Mouse (Mus musculus): ENCODE data around the gene Igsf8. TPM values are rescaled to one million over a fixed set of nuclear protein-coding genes. Genes with fewer than 3 reads are reported as not detected.
A peak's percentile ranks its signal among the peaks of the same experiment; 100 is the strongest.

Gene Igsf8
- polyA plus RNA-seq, 1 experiment from 2014 or later, result 84.7 TPM

DNA sequence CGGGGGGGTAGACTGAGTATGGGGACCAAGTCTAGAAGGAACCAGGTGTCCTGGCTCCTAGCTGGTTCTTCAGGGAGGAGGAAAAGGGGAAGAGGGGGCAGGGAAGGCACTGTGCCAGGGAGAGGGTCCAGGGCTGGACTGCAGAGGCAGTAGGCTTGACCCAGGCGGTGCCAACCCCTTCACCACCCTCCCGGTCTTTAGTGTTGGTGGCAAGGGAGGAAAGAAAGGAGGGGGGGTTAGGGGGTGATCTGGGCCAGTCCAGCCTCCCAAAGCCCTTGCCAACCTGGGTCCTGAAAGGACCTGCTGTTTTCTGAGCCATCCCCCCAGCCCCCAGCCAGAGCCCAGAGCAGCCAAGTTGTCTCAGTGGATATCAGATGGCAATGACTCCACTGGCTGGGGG lies 81.3 kb downstream of the Igsf8 start:
- H3K4me3 ChIP-seq (ENCODE audit: low read length), result peak overlapping the region; percentile 50; the same call in 1 of the 2 replicates
- 60% methylated on average over 3 of the region's 3 CpGs for WGBS
- H3K9ac ChIP-seq (ENCODE audit: low read depth, low read length), result 0 out of 2 replicates have a peak overlapping the region, but pooled peaks have one; percentile 29
- H3K36me3 ChIP-seq (ENCODE audit: control insufficient read depth, insufficient read depth, low read length), result no peaks in the 10 kb centered on the region
- no peak overlapping the region; the same call in 1 of the 2 replicates for H3K27ac ChIP-seq (ENCODE audit: low read depth, low read length)
- H3K27me3 ChIP-seq (replicated peaks; ENCODE audit: control insufficient read depth, insufficient read depth, low read length), result 0 out of 2 replicates have a peak, but pooled peaks cover 2% of the 10 kb centered on the region
- no peaks in the 10 kb centered on the region for H3K9me3 ChIP-seq (ENCODE audit: control insufficient read depth, low read length)
- peak; percentile 89 for ATAC-seq
- H3K4me1 ChIP-seq (ENCODE audit: control insufficient read depth, insufficient read depth, low read depth, low read length), result peaks cover 8% of the 10 kb centered on the region
- peak overlapping the region; percentile 76 for H3K4me2 ChIP-seq (ENCODE audit: low read length)

GRCm38 (mm10) chr1:172343914-172344313 lies 82.5 kb downstream of the Igsf8 start:
- no peak overlapping the region for H3K4me3 ChIP-seq (ENCODE audit: low read length)

GRCm38 (mm10) chr1:172344820-172345219 lies 83.4 kb downstream of the Igsf8 start:
- no peak overlapping the region for H3K4me3 ChIP-seq (ENCODE audit: low read length)
- H3K4me1 ChIP-seq (ENCODE audit: control insufficient read depth, insufficient read depth, low read depth, low read length), result peaks cover 8% of the 10 kb centered on the region
- 0 out of 2 replicates have a peak overlapping the region, but pooled peaks have one; percentile 2 for H3K4me2 ChIP-seq (ENCODE audit: low read length)
- no peak overlapping the region for H3K9ac ChIP-seq (ENCODE audit: low read depth, low read length)
- no peak overlapping the region for H3K27ac ChIP-seq (ENCODE audit: low read depth, low read length)
- no peaks in the 10 kb centered on the region for H3K36me3 ChIP-seq (ENCODE audit: control insufficient read depth, insufficient read depth, low read length)
- ATAC-seq, result no peak
- H3K9me3 ChIP-seq (ENCODE audit: control insufficient read depth, low read length), result no peaks in the 10 kb centered on the region
- 0 out of 2 replicates have a peak, but pooled peaks cover 2% of the 10 kb centered on the region for H3K27me3 ChIP-seq (replicated peaks; ENCODE audit: control insufficient read depth, insufficient read depth, low read length)
- WGBS, result 80% methylated on average over 7 of the region's 7 CpGs

More at GRCm38 (mm10) chr1:172343914-172344313, 82.5 kb downstream of the Igsf8 start:
- H3K36me3 ChIP-seq (ENCODE audit: control insufficient read depth, insufficient read depth, low read length), result no peaks in the 10 kb centered on the region
- peak overlapping the region; percentile 39 for H3K4me2 ChIP-seq (ENCODE audit: low read length)
- peaks cover 8% of the 10 kb centered on the region for H3K4me1 ChIP-seq (ENCODE audit: control insufficient read depth, insufficient read depth, low read depth, low read length)
- whole genome bisulfite sequencing, result 46% methylated on average over 3 of the region's 3 CpGs
- 0 out of 2 replicates have a peak, but pooled peaks cover 2% of the 10 kb centered on the region for H3K27me3 ChIP-seq (replicated peaks; ENCODE audit: control insufficient read depth, insufficient read depth, low read length)
- H3K9ac ChIP-seq (ENCODE audit: low read depth, low read length), result no peak overlapping the region
- H3K9me3 ChIP-seq (ENCODE audit: control insufficient read depth, low read length), result no peaks in the 10 kb centered on the region
- ATAC-seq, result peak; percentile 18; the same call in 1 of the 2 replicates
- peak overlapping the region; percentile 60; the same call in 1 of the 2 replicates for H3K27ac ChIP-seq (ENCODE audit: low read depth, low read length)

DNA sequence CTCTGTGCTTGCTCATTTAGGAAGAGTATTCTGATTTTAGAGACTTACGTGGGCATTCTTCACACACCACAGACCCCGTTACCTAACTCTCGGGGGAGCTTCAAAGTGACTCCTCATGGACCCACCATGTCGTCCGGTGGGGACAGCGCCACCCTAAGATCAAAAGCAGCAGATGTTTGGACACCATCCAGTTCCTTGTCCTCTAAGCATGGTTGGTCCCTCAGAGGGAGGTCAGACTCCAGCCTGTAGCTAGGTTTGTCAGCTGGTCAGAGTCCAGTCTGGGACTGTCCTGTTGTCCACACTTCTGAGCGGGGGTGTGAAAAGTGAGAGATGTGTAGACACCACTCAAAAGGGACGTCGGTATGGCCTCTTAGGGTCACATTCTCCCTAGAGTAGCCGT lies 85.3 kb downstream of the Igsf8 start:
- 83% methylated on average over 10 of the region's 10 CpGs for WGBS
- no peak overlapping the region for H3K9ac ChIP-seq (ENCODE audit: low read depth, low read length)
- no peak overlapping the region for H3K4me3 ChIP-seq (ENCODE audit: low read length)
- H3K36me3 ChIP-seq (ENCODE audit: control insufficient read depth, insufficient read depth, low read length), result no peaks in the 10 kb centered on the region
- H3K9me3 ChIP-seq (ENCODE audit: control insufficient read depth, low read length), result no peaks in the 10 kb centered on the region
- no peak for ATAC-seq
- H3K4me1 ChIP-seq (ENCODE audit: control insufficient read depth, insufficient read depth, low read depth, low read length), result peaks cover 7% of the 10 kb centered on the region
- no peak overlapping the region for H3K4me2 ChIP-seq (ENCODE audit: low read length)
- no peaks in the 10 kb centered on the region for H3K27me3 ChIP-seq (replicated peaks; ENCODE audit: control insufficient read depth, insufficient read depth, low read length)
- no peak overlapping the region for H3K27ac ChIP-seq (ENCODE audit: low read depth, low read length)

GRCm38 (mm10) chr1:172347382-172347781 lies 85.9 kb downstream of the Igsf8 start:
- whole genome bisulfite sequencing, result 85% methylated on average over 12 of the region's 12 CpGs
- Histone ChIP-seq H3K4me3 (ENCODE audit: low read length) (no peak overlapping the region), H3K4me2 (ENCODE audit: low read length) (no peak overlapping the region), H3K9me3 (ENCODE audit: control insufficient read depth, low read length) (no peaks in the 10 kb centered on the region), H3K36me3 (ENCODE audit: control insufficient read depth, insufficient read depth, low read length) (no peaks in the 10 kb centered on the region), H3K27me3 (replicated peaks; ENCODE audit: control insufficient read depth, insufficient read depth, low read length) (no peaks in the 10 kb centered on the region), H3K9ac (ENCODE audit: low read depth, low read length) (no peak overlapping the region), H3K4me1 (ENCODE audit: control insufficient read depth, insufficient read depth, low read depth, low read length) (peaks cover 7% of the 10 kb centered on the region), H3K27ac (ENCODE audit: low read depth, low read length) (no peak overlapping the region)
- no peak for ATAC-seq

- Histone ChIP-seq H3K36me3 (ENCODE audit: control insufficient read depth, insufficient read depth, low read length) (no peaks in the 10 kb centered on the region), H3K27me3 (replicated peaks; ENCODE audit: control insufficient read depth, insufficient read depth, low read length) (no peaks in the 10 kb centered on the region), H3K27ac (ENCODE audit: low read depth, low read length) (peak overlapping the region; percentile 58), H3K4me3 (ENCODE audit: low read length) (no peak overlapping the region), H3K4me2 (ENCODE audit: low read length) (no peak overlapping the region), H3K9me3 (ENCODE audit: control insufficient read depth, low read length) (no peaks in the 10 kb centered on the region), H3K9ac (ENCODE audit: low read depth, low read length) (peak overlapping the region; percentile 24; the same call in 1 of the 2 replicates), H3K4me1 (ENCODE audit: control insufficient read depth, insufficient read depth, low read depth, low read length) (peaks cover 7% of the 10 kb centered on the region)
- WGBS, result 32% methylated on average over 5 of the region's 5 CpGs
- peak; percentile 18 for ATAC-seq
These were observed 88.1 kb downstream of the Igsf8 start for GRCm38 (mm10) chr1:172349504-172349903.

GRCm38 (mm10) chr1:172349916-172350812 lies 88.7 kb downstream of the Igsf8 start:
- no peaks in the 10 kb centered on the region for H3K27me3 ChIP-seq (replicated peaks; ENCODE audit: control insufficient read depth, insufficient read depth, low read length)
- peak overlapping the region; percentile 79 for H3K27ac ChIP-seq (ENCODE audit: low read depth, low read length)
- WGBS, result 6% methylated on average over 19 of the region's 19 CpGs
- peak overlapping the region; percentile 35 for H3K4me2 ChIP-seq (ENCODE audit: low read length)
- H3K4me1 ChIP-seq (ENCODE audit: control insufficient read depth, insufficient read depth, low read depth, low read length), result peaks cover 9% of the 10 kb centered on the region
- H3K9ac ChIP-seq (ENCODE audit: low read depth, low read length), result peak overlapping the region; percentile 26
- peak; percentile 98 for ATAC-seq
- H3K36me3 ChIP-seq (ENCODE audit: control insufficient read depth, insufficient read depth, low read length), result no peaks in the 10 kb centered on the region
- no peaks in the 10 kb centered on the region for H3K9me3 ChIP-seq (ENCODE audit: control insufficient read depth, low read length)
- no peak overlapping the region for H3K4me3 ChIP-seq (ENCODE audit: low read length)

DNA sequence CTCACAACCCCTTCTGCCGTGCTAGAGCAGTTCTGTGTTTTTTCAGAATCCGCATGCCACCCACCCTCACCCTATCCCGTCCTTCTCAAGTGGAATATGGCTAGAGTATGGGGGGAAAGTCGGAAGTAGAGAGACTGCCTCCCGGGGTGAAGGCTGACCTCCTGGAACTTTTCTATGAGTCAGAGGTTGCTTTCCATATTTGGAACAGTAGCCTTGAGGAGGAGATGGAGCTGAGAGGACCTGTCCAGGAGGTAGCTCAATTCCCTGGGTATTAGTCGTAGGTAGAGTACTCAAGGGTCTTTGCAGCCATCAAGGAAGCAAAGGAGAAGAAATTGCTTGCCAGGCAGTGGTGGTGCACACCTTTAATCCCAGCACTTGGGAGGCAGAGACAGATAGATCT lies 90.6 kb downstream of the Igsf8 start:
- 76% methylated on average over 6 of the region's 6 CpGs for WGBS
- no peak overlapping the region for H3K9ac ChIP-seq (ENCODE audit: low read depth, low read length)
- peaks cover 12% of the 10 kb centered on the region for H3K4me1 ChIP-seq (ENCODE audit: control insufficient read depth, insufficient read depth, low read depth, low read length)
- H3K4me2 ChIP-seq (ENCODE audit: low read length), result no peak overlapping the region
- no peak overlapping the region for H3K4me3 ChIP-seq (ENCODE audit: low read length)
- no peaks in the 10 kb centered on the region for H3K27me3 ChIP-seq (replicated peaks; ENCODE audit: control insufficient read depth, insufficient read depth, low read length)
- no peak overlapping the region for H3K27ac ChIP-seq (ENCODE audit: low read depth, low read length)
- H3K9me3 ChIP-seq (ENCODE audit: control insufficient read depth, low read length), result no peaks in the 10 kb centered on the region
- H3K36me3 ChIP-seq (ENCODE audit: control insufficient read depth, insufficient read depth, low read length), result no peaks in the 10 kb centered on the region
- ATAC-seq, result no peak

- WGBS, result 84% methylated on average over 3 of the region's 3 CpGs
- Histone ChIP-seq H3K4me2 (ENCODE audit: low read length) (no peak overlapping the region), H3K4me3 (ENCODE audit: low read length) (no peak overlapping the region), H3K36me3 (ENCODE audit: control insufficient read depth, insufficient read depth, low read length) (no peaks in the 10 kb centered on the region), H3K27ac (ENCODE audit: low read depth, low read length) (no peak overlapping the region), H3K9ac (ENCODE audit: low read depth, low read length) (no peak overlapping the region), H3K9me3 (ENCODE audit: control insufficient read depth, low read length) (no peaks in the 10 kb centered on the region), H3K27me3 (replicated peaks; ENCODE audit: control insufficient read depth, insufficient read depth, low read length) (no peaks in the 10 kb centered on the region), H3K4me1 (ENCODE audit: control insufficient read depth, insufficient read depth, low read depth, low read length) (peaks cover 12% of the 10 kb centered on the region)
- ATAC-seq, result no peak
These were observed 91.0 kb downstream of the Igsf8 start for GRCm38 (mm10) chr1:172352453-172352852.

Data from hindbrain, embryonic 16.5 days (tissue).